Comparison of ENCODE assay signal across 13 mouse cellular contexts in genomic region chr9:21189905-21190304, GRCm38 (mm10). TPM values are rescaled to one million over a fixed set of nuclear protein-coding genes. Genes with fewer than 3 reads are reported as not detected.
DNase-seq lines count a peak whose midpoint lies in the region; ATAC-seq and TF ChIP-seq lines count a peak whose summit lies in the region.
"Had no signal": no experiment of that assay in that cellular context is flagged by ENCODE, and none has a peak within 500 bp of the region (broad histone marks: within the 10 kb centered on the region; RNA-seq: fewer than 3 reads in every experiment).

No protein-coding gene starts in this region.

- no peak overlapping the region for H3K27ac ChIP-seq in cerebellum, adult 2 months (ENCODE audit: insufficient read depth, low read length)
- H3K27ac ChIP-seq in left cerebral cortex, adult 2 months, result no peak overlapping the region
- H3K27ac ChIP-seq: hindbrain, embryonic 14.5 days; limb, embryonic 10.5 days had no signal

- no peak for TF ChIP-seq POLR2A in cerebellum, adult 2 months (IDR thresholded peaks at IDR 0.05; ENCODE audit: borderline replicate concordance, insufficient read depth, low read length)

- peak; percentile 10 for DNase-seq in cerebellum, adult 11-12 months
- DNase-seq in cerebellum, adult 2 months, result no peak
- no peak for DNase-seq in left cerebral cortex, adult 2 months (ENCODE audit: extremely low spot score in 1 of 2, low spot score in 2 of 2)
- DNase-seq in left cerebral cortex, postnatal 10 days (ENCODE audit: extremely low spot score in 1 of 2, low spot score in 2 of 2), result no peak
- DNase-seq in 416B (ENCODE audit: low read depth), result peak; percentile 74
- DNase-seq in brain, adult 2 months (ENCODE audit: low read depth, low spot score), result peak; percentile 59
- DNase-seq in urinary bladder, postnatal 10 days (ENCODE audit: low spot score), result no peak
- DNase-seq: adrenal gland, adult 2 months; cerebellum, adult 9-11 months; heart, adult 18-20 months had no signal

- 37% methylated on average over 7 of the region's 7 CpGs for WGBS in cerebellum, adult 2 months

- no peak overlapping the region for H3K4me3 ChIP-seq in cerebellum, adult 2 months (replicated peaks; ENCODE audit: insufficient read depth, low read depth, low read length)
- no peak overlapping the region for H3K4me3 ChIP-seq in left cerebral cortex, adult 2 months
- H3K4me3 ChIP-seq: limb, embryonic 10.5 days had no signal

- TF ChIP-seq CTCF in cerebellum, adult 2 months (IDR thresholded peaks at IDR 0.05; ENCODE audit: borderline replicate concordance, insufficient read depth, low read depth, low read length), result no peak
- TF ChIP-seq CTCF in left cerebral cortex, adult 2 months (IDR thresholded peaks at IDR 0.05), result peak; percentile 32

- H3K27me3 ChIP-seq in cerebellum, adult 2 months (ENCODE audit: control insufficient read depth, insufficient read depth, low read length), result no peaks in the 10 kb centered on the region

- ATAC-seq in erythroblast, adult 5-6 weeks (replicated peaks; ENCODE audit: low FRiP score, poor library complexity, severe bottlenecking), result no peak

- intact Hi-C loops in left cerebral cortex, adult 2 months (cut with DNase I), result no loop called here
- intact Hi-C loops in left cerebral cortex, postnatal 10 days (cut with DNase I), result no loop called here

- peaks cover 10% of the 10 kb centered on the region for H3K4me1 ChIP-seq in cerebellum, adult 2 months (ENCODE audit: control insufficient read depth, insufficient read depth, low read length)

RNA-seq across cellular contexts. Expression of gene Pde4a, which starts 24.4 kb away (rescaled TPM):
- polyA plus RNA-seq in cerebellum, adult 2 months (2012; rRNA removed), result 51.2 and 57.4 TPM in 2 replicates
- 100 to 1,000 TPM; 101 to 106 TPM for total RNA-seq in left cerebral cortex, adult 2 months (2021)
- total RNA-seq in left cerebral cortex, postnatal 10 days (2021), result 10 to 100 TPM; 65.6 to 67.5 TPM
- 2.5 and 2.7 TPM in 2 replicates for total RNA-seq in erythroblast, adult 5-6 weeks (2015; ENCODE audit: low replicate concordance)
- total RNA-seq in erythroblast, adult 5-6 weeks (2017; ENCODE audit: low replicate concordance), result 0.77 and 1.1 TPM in 2 replicates

RNA-seq across cellular contexts. Expression of gene Cdc37, which starts 40.1 kb away (rescaled TPM):
- polyA plus RNA-seq in cerebellum, adult 2 months (2012; rRNA removed), result 189 and 202 TPM in 2 replicates
- total RNA-seq in left cerebral cortex, adult 2 months (2021), result 100 to 1,000 TPM; 141 to 143 TPM
- 100 to 1,000 TPM; 127 to 129 TPM for total RNA-seq in left cerebral cortex, postnatal 10 days (2021)
- 21.9 and 29.8 TPM in 2 replicates for total RNA-seq in erythroblast, adult 5-6 weeks (2015; ENCODE audit: low replicate concordance)
- total RNA-seq in erythroblast, adult 5-6 weeks (2017; ENCODE audit: low replicate concordance), result 35.5 and 75.3 TPM in 2 replicates

RNA-seq across cellular contexts. Expression of gene Keap1, which starts 49.3 kb away (rescaled TPM):
- 60.5 and 63.1 TPM in 2 replicates for polyA plus RNA-seq in cerebellum, adult 2 months (2012; rRNA removed)
- total RNA-seq in left cerebral cortex, adult 2 months (2021), result 10 to 100 TPM; 53.0 to 53.7 TPM
- total RNA-seq in left cerebral cortex, postnatal 10 days (2021), result 10 to 100 TPM; 47.9 to 50.8 TPM
- 4.6 and 6.9 TPM in 2 replicates for total RNA-seq in erythroblast, adult 5-6 weeks (2015; ENCODE audit: low replicate concordance)
- 6.8 and 8.9 TPM in 2 replicates for total RNA-seq in erythroblast, adult 5-6 weeks (2017; ENCODE audit: low replicate concordance)

RNA-seq across cellular contexts. Expression of gene S1pr5, which starts 58.3 kb away (rescaled TPM):
- polyA plus RNA-seq in cerebellum, adult 2 months (2012; rRNA removed), result 40.8 and 44.6 TPM in 2 replicates
- total RNA-seq in left cerebral cortex, adult 2 months (2021), result 1 to 10 TPM; 6.8 to 8.3 TPM
- 1 to 10 TPM; 2.2 to 2.3 TPM for total RNA-seq in left cerebral cortex, postnatal 10 days (2021)
- 1.7 TPM in 1 of 2 replicates, not detected in the other for total RNA-seq in erythroblast, adult 5-6 weeks (2015; ENCODE audit: low replicate concordance)
- 1.1 and 3.2 TPM in 2 replicates for total RNA-seq in erythroblast, adult 5-6 weeks (2017; ENCODE audit: low replicate concordance)

RNA-seq across cellular contexts. Expression of gene Tyk2, which starts 58.9 kb away (rescaled TPM):
- 17.2 and 17.9 TPM in 2 replicates for polyA plus RNA-seq in cerebellum, adult 2 months (2012; rRNA removed)
- 10 to 100 TPM; 13.2 to 14.6 TPM for total RNA-seq in left cerebral cortex, adult 2 months (2021)
- 10 to 100 TPM; 11.2 to 13.2 TPM for total RNA-seq in left cerebral cortex, postnatal 10 days (2021)
- total RNA-seq in erythroblast, adult 5-6 weeks (2015; ENCODE audit: low replicate concordance), result 2.7 and 4.2 TPM in 2 replicates
- total RNA-seq in erythroblast, adult 5-6 weeks (2017; ENCODE audit: low replicate concordance), result 3.3 and 5.3 TPM in 2 replicates

Comparison
In these comparisons a context has a peak if more than half of its experiments do, and no peak if none do; other contexts are left out.
1. DNase-seq: peak in cerebellum, adult 11-12 months (single experiment), 416B (single experiment) and brain, adult 2 months (single experiment); none in cerebellum, adult 2 months (0 of 2), left cerebral cortex, adult 2 months (0 of 2), left cerebral cortex, postnatal 10 days (0 of 2) and urinary bladder, postnatal 10 days (single experiment).
2. RNA of gene Pde4a, which starts 24.4 kb away (total RNA-seq): 101 to 106 TPM in left cerebral cortex, adult 2 months and 65.6 to 67.5 TPM in left cerebral cortex, postnatal 10 days; 0.77 to 2.7 TPM in erythroblast, adult 5-6 weeks; every median in the first group is over 10 times any median in the second.
3. RNA of gene Keap1, which starts 49.3 kb away (total RNA-seq): 53.0 to 53.7 TPM in left cerebral cortex, adult 2 months and 47.9 to 50.8 TPM in left cerebral cortex, postnatal 10 days; 4.6 to 8.9 TPM in erythroblast, adult 5-6 weeks; every median in the first group is over 4 times any median in the second.